Mouse (Mus musculus): ENCODE measurements around the gene Babam2.
"Not testable (repeated sequence)": the region's sequence is repeated elsewhere in the genome, so short reads cannot be mapped to it uniquely, and the experiment has no call there.

Gene Babam2

DNA sequence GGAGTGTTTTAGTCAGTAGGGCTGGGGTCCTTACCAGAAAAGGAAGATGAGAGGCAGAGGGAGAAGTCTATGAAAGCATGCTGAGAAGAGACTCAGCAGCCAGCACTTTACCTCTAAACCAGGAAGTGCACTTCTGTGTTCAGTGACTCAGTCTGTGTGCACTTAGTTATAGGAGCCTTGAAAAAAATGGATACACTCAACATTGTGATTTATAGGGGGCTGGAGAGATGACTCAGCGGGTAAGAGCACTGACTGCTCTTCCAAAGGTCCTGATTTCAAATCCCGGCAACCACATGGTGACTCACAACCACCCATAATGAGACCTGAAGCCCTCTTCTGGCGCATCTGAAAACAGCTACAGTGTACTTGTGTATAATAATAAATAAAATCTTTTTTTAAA lies 238.5 kb downstream of the Babam2 start:
- no peak for DNase-seq (ENCODE audit: low read depth)

DNA sequence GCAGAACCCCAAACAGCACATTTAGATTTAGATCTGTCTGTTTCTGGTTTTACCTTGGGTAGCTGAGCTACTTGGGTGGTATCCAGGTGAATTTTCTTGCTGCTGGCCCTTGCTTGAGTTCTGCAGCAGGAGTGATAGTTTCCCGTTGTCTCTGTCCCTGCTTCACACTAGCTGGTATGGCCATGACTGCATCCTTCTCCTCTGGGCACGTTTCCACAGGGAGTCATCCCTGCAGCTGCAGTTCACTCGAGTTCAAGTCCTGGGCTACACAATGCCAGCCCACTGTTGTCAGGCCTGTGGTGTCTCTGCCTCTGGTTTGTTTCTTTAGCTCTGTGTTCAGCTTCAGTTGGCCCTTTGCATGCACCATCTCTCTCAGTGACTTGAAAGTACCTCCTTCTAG lies 239.0 kb downstream of the Babam2 start:
- no peak for DNase-seq (ENCODE audit: low read depth)

DNA sequence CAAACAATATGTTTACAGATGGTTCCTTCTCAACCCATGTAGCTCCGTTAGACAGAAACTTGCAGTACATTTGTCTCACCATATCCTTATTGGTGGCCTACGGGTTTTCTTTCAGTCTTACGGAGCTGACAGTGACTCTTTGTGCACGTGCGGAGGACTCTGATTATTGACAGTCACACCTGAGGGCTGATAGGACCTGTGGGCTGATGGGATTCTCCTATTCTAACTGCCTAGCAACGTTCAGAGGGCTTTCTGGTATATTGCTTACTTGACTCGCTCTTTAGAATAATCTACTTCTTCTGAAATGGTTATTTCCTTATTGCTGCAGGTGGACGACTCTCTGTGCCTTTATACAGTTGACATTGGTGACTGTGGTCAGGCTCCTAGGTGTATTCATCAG lies 243.4 kb downstream of the Babam2 start:
- DNase-seq (ENCODE audit: low read depth), result no peak

DNA sequence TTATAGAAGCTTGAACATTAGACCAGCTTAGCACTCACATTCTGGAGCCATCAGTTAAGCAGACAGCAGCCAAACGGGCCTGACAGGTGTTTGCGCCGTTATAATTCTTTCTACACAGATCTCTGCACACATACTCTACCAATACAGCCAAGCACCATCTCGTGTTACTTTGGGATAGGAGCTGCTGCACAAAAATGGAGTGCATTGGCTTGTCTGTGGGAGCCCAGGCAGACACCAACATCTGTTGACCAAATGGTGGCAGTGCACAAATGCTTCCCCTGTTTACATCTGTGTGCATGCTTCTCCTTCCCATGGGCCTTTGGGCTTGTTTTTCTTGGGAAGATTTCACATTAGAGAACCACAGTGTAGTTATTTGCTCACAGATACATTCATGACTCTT lies 249.7 kb downstream of the Babam2 start:
- DNase-seq (ENCODE audit: low read depth), result no peak

DNA sequence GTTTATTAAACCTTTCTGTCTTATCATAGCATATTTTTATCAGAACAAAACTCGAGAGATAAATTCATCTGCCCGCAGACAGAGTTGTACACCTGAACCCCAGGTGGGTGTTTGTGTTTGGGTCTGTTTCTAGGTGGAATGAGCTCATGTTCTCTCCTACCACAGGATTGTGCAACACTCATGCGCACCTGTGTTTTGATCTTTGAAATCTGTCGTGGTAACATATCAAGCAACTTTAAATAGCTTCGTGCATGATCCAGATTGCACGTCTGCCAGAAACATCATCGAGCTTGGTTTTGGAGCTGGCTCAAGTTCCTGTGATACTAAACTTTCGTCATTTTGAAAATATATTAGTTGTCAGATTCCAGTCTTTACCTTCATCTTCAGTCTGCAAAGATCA lies 251.9 kb downstream of the Babam2 start:
- no peak for DNase-seq (ENCODE audit: low read depth)

DNA sequence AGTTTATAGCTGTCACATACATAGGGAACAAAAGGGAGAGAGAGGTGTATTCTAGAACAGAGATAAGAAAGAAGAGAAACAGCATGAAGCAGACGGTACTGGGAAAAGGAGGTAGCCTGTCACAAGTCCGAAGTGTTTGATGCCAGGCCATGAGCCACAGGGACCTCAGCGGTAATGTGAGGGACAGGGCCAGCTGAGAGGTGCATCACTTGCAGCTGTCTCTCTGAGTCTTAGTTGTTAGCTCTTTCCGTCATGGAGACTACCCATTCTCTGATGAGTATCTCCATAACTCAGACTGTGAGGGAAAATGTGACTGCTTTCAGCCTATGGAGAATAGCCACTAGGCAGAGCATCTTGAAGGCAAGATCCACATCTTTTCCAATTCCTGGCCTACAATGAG lies 253.0 kb downstream of the Babam2 start:
- DNase-seq (ENCODE audit: low read depth), result no peak

DNA sequence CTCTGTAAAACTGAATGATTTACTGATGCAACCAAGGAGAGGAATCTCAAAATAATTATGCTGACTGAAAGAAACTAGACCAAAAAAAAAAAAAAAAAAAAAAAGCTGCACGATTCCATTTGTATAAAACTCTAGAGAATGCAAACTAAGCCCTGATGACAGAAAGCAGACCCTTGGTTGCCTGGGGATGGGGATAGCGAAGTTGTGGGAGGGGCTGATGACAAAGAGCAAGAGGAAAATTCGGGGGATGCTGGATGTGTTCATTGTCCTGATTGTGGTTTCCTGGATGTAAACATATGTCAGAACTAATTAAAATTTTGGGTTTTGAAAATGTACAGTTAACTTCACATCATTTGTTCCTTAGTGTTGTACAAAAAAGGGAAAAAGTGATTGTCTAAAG lies 257.7 kb downstream of the Babam2 start:
- DNase-seq (ENCODE audit: low read depth), result no peak

DNA sequence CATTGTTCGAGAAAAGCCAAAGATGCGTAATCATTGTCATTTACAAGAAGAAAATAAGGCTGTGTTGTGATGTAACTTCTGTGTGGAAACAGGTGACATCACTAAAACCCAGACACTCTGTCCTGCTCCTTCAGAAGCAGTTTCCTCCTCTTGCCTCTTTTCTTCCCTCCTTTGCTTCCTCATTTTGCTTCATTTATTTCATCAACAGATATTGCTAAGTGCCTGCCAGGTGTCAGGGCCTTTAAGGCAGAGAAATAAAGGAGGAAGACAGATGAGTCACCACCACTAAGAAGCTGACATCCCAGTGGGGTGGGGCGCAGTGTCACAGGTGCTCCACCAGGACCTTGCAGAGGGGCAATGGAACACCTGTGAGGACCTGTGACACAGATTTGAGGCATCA lies 258.9 kb downstream of the Babam2 start:
- no peak for DNase-seq (ENCODE audit: low read depth)

DNA sequence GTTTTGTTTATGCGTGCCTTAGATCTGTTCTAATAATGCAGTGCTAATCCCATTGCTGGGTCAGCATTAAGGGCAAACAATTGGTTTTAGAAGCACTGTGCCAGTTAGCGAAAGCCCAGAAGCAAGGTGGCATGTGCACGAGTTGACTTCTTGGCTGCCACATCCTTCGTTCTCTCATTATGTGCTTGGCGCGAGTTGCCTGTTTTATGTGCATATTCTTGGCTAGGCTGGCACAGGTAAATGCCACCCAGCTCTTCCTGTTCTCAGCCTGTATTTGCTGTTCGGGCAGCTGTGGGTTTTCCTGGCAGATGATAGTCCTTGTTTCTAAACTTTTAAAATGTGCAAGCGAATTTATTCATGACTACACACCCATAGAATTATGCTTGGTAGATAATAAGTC lies 262.4 kb downstream of the Babam2 start:
- DNase-seq (ENCODE audit: low read depth), result no peak

DNA sequence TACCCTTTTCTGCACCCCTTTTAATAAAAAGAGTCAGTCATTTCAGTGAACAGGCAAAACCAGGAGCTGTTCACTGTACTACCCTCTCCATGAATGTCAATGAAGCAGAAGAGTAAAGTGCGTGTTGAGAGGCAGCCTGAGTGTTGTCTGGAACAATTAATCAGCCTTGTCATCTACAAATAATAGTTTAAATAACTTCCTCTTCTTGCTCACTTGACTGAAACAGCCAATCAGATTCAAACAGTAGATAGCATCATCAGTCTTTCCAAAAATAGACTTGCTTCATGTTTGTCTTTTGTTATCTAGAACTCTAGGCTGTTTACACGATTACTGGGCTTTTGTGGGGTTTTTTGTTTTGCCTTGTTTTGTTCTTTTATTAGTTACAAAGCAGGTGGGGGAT lies 263.9 kb downstream of the Babam2 start:
- DNase-seq (ENCODE audit: low read depth), result no peak

DNA sequence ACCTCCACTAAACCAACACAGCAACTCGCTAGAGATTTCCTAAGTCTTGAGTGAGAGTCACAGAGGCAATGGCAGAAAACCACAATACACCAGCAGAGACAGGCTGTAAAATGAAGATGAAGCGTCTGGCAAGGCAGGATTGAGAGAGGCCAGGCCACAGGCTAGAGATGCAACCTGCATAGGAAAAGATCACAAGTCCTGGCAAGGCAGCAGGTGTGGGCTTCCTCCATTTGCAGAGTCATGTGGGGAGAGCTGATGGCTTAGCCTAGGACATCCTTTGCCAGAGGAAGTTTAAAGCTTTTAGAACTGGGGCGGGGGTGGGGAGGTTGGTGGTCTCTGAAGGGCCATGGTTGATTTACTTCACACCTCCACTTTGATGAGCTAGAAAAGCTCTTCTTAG lies 264.9 kb downstream of the Babam2 start:
- DNase-seq (ENCODE audit: low read depth), result no peak

DNA sequence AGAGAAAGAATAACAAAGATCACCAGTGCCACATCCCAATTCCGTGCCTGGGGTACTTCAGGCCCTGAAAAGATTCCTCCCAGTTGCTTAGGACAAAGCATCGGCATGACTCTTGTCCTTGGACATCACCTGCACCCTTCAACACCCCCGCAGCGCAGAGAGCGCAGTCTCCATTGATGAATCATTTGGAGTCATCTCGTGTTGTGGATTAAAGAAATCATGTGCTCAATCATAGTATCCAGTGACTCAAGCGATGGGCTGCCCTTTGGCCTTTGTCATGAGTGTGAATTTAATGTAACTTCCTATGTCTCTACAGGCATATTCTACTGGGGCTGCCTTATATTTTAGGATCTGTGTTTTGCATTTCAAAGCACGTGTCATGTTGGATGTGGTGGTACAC lies 265.9 kb downstream of the Babam2 start:
- DNase-seq (ENCODE audit: low read depth), result no peak

DNA sequence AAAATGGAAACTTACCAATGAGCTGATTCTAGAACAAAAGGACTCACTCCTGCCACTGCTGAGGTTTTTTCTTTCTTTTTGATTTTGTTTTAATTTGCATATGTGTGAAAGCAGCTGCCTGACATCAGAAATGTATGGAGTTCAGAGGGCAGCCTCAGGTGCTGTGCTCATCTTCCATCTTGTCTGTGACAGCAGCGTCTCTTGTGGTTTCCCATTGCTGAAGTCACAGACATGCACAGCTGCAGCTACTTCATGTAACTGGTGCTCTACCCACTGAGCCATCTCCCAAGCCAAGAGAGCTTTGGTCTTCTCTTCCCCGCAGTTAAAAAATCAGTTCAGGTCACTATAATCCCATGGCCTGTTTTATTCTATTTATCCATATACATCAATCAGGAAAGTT lies 266.4 kb downstream of the Babam2 start:
- no peak for DNase-seq (ENCODE audit: low read depth)

DNA sequence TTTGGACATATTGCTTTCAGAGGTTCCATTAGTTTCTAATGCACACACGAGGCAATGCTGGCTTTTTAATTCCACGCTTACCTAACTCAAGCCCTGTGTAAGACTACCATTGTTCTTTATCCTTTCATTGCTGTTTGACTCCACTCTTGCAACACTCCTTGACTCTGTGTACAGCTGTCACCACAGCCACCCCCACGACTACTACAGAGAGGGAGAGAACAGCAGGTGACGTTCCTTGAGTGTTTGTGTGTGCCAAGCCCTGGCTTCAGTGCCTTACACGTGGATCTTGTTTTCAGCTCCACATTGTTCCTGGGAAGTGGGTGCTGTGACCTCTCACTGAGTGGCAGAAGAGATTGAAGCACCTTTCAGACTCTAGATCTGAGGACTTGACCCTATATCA lies 269.3 kb downstream of the Babam2 start:
- no peak for DNase-seq (ENCODE audit: low read depth)

DNA sequence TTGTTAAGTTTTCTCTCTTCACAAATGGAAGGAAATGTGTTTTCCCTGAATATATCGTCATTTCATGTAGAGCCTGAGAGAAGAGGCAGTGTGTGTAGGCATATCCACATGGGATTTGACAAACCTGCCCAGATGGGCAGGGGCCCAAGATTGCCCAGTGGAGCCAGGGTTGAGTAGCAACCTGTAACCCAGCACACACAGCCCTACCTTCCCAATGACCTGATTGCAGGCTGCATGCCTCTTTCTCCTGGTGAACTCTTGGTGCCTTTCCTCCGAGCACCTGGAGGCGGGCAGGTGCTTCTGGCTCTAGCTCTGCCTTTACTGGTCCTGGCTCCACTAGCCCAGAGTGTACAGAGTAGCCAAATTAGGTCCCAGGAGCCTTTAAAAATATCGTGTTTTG lies 270.0 kb downstream of the Babam2 start:
- no peak for DNase-seq (ENCODE audit: low read depth)

DNA sequence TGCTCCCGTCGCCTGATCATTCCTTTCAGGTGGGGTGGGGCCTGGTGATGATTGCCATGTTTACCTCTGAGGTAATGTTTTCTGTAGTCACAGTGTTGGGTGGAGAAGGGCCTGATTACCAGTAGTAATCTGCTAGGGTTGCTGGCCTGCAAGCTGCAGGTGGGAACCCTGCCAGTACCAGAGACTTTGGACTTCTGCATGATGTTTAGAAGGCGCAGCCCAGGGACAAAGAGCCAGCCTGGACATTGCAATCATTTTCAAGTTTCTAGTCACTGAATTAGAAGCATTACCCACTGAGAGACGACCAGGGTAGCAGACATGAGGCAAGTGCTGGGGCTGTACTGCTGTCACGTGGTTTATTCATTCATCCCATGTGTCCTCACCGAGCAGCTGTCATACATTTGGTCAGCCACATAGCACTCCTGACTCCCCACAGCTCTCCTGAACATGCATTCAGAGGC lies 270.6 kb downstream of the Babam2 start:
- DNase-seq (ENCODE audit: low read depth), result no peak

DNA sequence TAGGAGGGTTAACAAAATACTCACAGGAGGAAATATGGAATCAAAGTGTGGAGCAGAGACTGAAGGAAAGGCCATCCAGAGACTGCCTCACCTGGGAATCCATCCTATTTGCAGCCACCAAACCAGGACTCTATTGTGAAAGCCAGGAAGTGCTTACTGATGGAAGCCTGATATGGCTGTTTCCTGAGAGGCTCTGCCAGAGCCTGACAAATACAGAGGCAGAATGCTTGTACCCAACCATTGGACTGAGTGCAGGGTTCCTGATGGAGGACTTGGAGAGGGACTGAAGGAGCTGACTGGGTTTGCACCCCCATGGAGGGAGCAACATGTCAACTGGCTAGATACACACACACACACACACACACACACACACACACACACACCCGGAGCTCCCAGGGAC lies 274.9 kb downstream of the Babam2 start:
- not testable (repeated sequence) for DNase-seq (ENCODE audit: low read depth)

DNA sequence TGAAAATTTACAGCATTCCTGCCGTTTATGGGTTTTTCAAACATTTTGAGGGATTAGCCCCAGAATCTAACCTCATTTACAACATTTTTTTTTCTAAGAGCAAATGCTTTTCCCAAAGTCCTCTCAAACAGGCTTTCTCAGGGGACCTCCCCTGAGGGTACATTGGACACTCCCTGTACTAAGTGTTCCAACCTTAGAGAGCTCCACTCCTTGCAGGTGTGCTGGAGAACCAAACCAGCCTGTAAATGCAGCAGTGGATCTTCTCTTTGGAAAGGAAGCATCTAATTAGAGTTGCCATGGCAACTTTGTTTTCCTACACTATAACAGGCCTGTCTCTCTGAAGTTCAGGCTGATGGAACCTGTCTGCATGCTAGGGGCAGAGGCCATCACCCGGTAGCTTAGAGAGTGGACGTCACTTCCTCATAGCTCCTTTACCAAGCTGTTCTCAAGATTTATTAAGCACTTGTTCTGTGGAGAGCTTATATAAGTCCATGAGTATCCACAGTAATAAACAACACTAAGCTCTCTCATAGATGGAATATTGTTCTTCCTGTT lies 277.2 kb downstream of the Babam2 start:
- DNase-seq (ENCODE audit: low read depth), result no peak

DNA sequence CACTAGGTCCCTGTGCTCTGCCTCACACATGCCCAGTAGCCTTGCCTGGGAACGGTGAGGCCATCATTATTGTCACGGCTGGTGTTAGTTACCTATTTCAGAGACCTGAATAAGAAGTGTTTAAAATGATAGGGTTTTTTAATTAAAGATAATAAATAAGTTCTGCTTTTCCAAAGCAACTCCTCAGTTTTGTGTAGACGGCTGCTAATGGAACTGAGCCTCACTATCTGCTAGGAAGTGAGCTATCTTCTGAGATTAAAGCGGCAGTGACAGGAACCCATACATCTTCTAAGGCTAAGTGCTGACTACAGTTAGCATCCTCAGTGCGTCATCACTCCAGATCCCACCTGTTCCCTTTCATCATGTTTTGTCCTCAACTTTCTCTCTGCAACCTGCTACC lies 284.6 kb downstream of the Babam2 start:
- no peak for DNase-seq (ENCODE audit: low read depth)

DNA sequence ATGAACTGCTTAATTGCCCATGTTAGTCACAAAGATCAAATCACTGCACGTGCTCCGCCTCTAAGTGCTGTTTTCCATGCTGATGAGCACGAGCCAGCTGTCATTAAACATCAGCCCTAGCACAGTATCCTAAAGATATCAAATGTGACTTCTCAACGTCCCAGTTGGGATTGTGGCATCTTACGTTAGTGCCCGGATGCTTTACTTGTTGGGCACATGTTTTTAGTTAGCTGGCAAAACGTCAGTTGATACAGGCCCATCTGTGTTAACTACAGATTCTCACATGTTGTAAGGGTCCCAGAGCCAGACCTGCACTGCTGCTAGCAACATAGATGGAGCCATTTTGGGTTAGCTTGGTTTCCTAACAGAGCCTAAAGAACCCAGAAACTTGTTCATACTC lies 285.7 kb downstream of the Babam2 start:
- no peak for DNase-seq (ENCODE audit: low read depth)

DNA sequence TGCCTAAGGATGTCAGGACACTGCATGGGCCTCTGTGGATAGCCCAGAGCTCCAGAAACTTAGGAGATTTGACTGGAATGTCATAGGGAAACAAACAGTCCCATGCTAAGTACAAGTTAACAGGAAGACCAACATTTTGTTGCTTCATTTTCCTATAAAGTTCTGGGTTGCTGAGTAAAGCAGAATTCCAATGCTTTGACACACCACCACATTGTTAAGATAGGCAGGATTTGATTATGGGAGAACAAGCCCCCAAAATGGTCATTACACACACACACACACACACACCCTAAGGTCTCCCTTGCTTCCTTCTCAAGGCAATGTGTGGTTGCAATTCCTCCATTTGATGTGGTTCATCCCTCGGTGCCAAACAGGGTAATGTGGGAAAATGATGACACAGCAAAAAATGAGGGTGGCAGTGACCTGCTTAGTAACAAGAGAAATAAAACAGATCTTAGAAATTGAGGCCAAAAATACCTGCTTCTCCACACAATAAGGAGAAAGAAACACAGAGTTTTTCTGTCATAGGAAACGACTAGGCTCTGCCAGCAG lies 286.4 kb downstream of the Babam2 start:
- DNase-seq (ENCODE audit: low read depth), result no peak

DNA sequence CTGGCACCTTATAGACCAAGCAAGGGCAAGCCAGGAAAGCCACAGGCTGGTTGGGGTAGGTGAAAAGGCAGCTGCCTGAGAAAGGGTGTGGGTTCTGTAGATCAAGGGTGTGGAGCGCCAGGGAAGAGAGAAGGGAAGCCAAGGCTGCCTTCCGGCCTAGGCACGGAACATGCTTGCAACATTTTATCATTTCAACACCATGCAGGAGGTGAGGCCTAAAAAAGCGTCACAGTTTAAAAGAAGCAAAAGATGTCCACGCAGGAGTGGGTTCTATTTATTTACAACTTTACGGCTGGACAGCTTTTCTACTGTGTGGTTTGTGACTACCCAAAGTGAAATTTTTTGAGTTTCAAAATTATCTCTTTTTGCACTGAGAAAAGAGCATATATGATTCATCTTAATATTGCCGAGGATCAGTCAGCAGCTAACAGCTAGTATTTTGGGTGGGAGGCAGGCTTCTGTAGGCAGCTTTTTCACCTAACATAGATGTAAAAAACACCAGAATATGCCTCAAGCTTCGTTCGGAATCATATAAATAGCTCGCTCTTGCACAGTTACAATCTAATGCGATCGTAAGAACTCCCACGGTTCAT lies 287.0 kb downstream of the Babam2 start:
- no peak for DNase-seq (ENCODE audit: low read depth)

DNA sequence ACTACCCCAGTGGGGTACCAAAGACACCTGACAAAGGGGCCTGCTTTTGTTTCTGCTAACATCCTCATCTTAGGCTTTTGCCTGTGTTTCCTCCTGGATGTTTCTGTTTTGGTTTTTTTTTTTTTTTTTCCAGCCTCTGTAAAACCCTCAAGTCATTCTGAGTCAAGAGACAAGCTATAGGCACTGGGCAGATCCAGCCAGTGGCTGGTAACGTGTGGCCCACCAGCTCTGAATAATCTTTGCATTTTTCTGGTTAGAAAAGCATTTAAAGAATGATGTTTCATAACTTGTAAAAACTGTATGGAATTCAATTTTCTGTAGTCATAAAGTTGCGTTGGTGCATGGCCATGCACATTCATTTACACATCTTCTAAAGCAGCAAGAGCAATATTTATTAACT lies 287.5 kb downstream of the Babam2 start:
- DNase-seq (ENCODE audit: low read depth), result no peak
